In the genomic region with DNA sequence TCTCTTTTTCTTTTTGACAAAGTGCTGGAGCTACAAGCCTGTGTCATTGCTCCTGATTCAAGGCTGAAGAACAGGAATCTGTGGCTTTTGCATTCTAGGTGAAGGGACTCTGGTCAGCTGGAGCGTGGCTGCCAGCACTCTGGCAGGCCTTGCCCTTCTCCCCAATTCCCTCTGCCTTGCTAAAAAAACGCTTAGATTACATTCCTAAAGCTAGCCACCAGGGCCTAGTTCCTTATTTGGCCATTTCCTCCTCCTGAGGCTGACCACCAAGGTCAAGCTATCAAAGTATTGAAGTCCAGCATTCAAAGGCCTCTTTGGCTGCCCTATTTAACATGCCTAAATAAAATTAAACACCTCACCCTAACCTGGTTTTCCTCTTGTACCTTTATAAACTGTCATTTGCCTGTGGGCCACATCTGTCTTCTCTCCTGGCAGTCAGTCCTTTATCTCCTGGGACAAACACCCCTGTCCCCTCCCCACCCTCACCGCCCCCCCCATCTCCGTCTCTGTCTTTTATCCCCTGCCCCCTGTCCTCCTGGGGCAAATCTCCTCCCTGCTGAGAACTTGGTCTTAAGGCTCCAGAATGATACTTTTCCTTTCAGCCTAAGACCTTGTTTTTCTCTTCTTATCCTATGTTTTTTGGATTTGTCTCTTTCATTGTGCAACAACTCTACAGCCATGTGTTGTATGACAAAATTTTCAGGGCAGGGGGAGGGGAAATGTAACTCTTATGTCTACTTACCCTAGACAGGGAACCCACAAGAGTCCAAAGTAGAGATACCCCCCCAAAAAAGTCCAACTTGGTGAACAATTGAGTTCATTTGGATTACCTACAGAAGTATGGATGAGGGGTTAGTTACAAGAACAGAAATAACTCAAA, we compare ENCODE assay signal across 12 mouse cellular contexts. TPM values are rescaled to one million over a fixed set of nuclear protein-coding genes. Genes with fewer than 3 reads are reported as not detected.
DNase-seq lines count a peak whose midpoint lies in the region; ATAC-seq and TF ChIP-seq lines count a peak whose summit lies in the region.
"Had no signal": no experiment of that assay in that cellular context is flagged by ENCODE, and none has a peak within 500 bp of the region (broad histone marks: within the 10 kb centered on the region; RNA-seq: fewer than 3 reads in every experiment).

No protein-coding gene starts in this region.

- peak overlapping the region; percentile 27; the same call in 1 of the 2 replicates for H3K27ac ChIP-seq in kidney, adult 2 months (ENCODE audit: insufficient read depth, low read depth, low read length)
- H3K27ac ChIP-seq in kidney, embryonic 15.5 days, result no peak overlapping the region
- H3K27ac ChIP-seq: hindbrain, embryonic 13.5 days; limb, embryonic 13.5 days; neural tube, embryonic 13.5 days had no signal

- no peaks in the 10 kb centered on the region for H3K9me3 ChIP-seq in kidney, embryonic 15.5 days (replicated peaks)
- H3K9me3 ChIP-seq: hindbrain, embryonic 13.5 days; limb, embryonic 13.5 days; neural tube, embryonic 13.5 days had no signal

- DNase-seq in kidney, adult 2 months, result peak; percentile 76
- DNase-seq in fibroblast of lung, adult 2 months (ENCODE audit: low read depth), result peak; percentile 17
- peak; percentile 69 for DNase-seq in kidney, postnatal 14 days
- peak; percentile 49 to 70 for DNase-seq in lung, postnatal 4 days
- no peak for DNase-seq in frontal cortex, postnatal 36 days (ENCODE audit: low spot score in 2 of 2)
- DNase-seq in spleen, postnatal 4 days (ENCODE audit: low spot score in 2 of 2), result no peak
- no peak for DNase-seq in natural killer cell, adult 2 months (ENCODE audit: low spot score in 2 of 2)
- DNase-seq: thymus, postnatal 14 days had no signal

- H3K4me3 ChIP-seq in kidney, adult 2 months (ENCODE audit: insufficient read depth, low read depth, low read length), result no peak overlapping the region
- no peak overlapping the region for H3K4me3 ChIP-seq in kidney, embryonic 15.5 days (replicated peaks)
- H3K4me3 ChIP-seq: hindbrain, embryonic 13.5 days; limb, embryonic 13.5 days; neural tube, embryonic 13.5 days had no signal

- TF ChIP-seq CTCF in kidney, adult 2 months (conservative IDR thresholded peaks at IDR 0.05; ENCODE audit: insufficient read depth, insufficient read length, low read depth, low read length), result no peak

- ATAC-seq in kidney, embryonic 15.5 days (replicated peaks; ENCODE audit: low FRiP score), result no peak

- peaks cover 4% of the 10 kb centered on the region; the same call in 1 of the 2 replicates for H3K4me1 ChIP-seq in kidney, adult 2 months (ENCODE audit: control insufficient read depth, insufficient read depth, low read length)
- H3K4me1 ChIP-seq in kidney, embryonic 15.5 days, result peaks cover 19% of the 10 kb centered on the region

- H3K27me3 ChIP-seq in kidney, adult 2 months (replicated peaks; ENCODE audit: control insufficient read depth, insufficient read depth, low read length), result no peaks in the 10 kb centered on the region
- H3K27me3 ChIP-seq in kidney, embryonic 15.5 days, result no peaks in the 10 kb centered on the region
- H3K27me3 ChIP-seq: hindbrain, embryonic 13.5 days; limb, embryonic 13.5 days; neural tube, embryonic 13.5 days had no signal

- H3K9ac ChIP-seq in kidney, embryonic 15.5 days, result no peak overlapping the region
- H3K9ac ChIP-seq: hindbrain, embryonic 13.5 days; limb, embryonic 13.5 days; neural tube, embryonic 13.5 days had no signal

- no peak overlapping the region for H3K4me2 ChIP-seq in kidney, embryonic 15.5 days
- H3K4me2 ChIP-seq: hindbrain, embryonic 13.5 days; limb, embryonic 13.5 days; neural tube, embryonic 13.5 days had no signal

- H3K36me3 ChIP-seq in kidney, adult 2 months (ENCODE audit: control insufficient read depth, insufficient read depth, low read length), result no peaks in the 10 kb centered on the region
- H3K36me3 ChIP-seq in kidney, embryonic 15.5 days, result no peaks in the 10 kb centered on the region
- H3K36me3 ChIP-seq: hindbrain, embryonic 13.5 days; limb, embryonic 13.5 days; neural tube, embryonic 13.5 days had no signal

- WGBS in kidney, adult 2 months, result 41% methylated on average over 4 of the region's 4 CpGs
- WGBS in kidney, embryonic 15.5 days, result 37% methylated on average over 4 of the region's 4 CpGs

- no peak for TF ChIP-seq POLR2A in kidney, adult 2 months (IDR thresholded peaks at IDR 0.05; ENCODE audit: low read depth, low read length)

RNA-seq across cellular contexts. Expression of a gene that starts 17.9 kb away (rescaled TPM):
- polyA plus RNA-seq in kidney, adult 2 months (2012; rRNA removed), result 4.1 and 4.9 TPM in 2 replicates
- 4.9 and 5.4 TPM in 2 replicates for polyA plus RNA-seq in kidney, embryonic 15.5 days (2015; fragmentation: Nextera tagmentation; extraction: Ambion mirVana)

RNA-seq across cellular contexts. Expression of a gene that starts 50.9 kb away (rescaled TPM):
- 556 and 574 TPM in 2 replicates for polyA plus RNA-seq in kidney, adult 2 months (2012; rRNA removed)
- polyA plus RNA-seq in kidney, embryonic 15.5 days (2015; fragmentation: Nextera tagmentation; extraction: Ambion mirVana), result 325 and 336 TPM in 2 replicates

Comparison
In these comparisons a context has a peak if more than half of its experiments do, and no peak if none do; other contexts are left out.
1. DNase-seq: peak in kidney, adult 2 months (single experiment), fibroblast of lung, adult 2 months (single experiment), kidney, postnatal 14 days (single experiment) and lung, postnatal 4 days (2 of 2); none in frontal cortex, postnatal 36 days (0 of 2), spleen, postnatal 4 days (0 of 2) and natural killer cell, adult 2 months (0 of 2).